20 mouse cellular contexts compared by ENCODE assay signal in the genomic region with DNA sequence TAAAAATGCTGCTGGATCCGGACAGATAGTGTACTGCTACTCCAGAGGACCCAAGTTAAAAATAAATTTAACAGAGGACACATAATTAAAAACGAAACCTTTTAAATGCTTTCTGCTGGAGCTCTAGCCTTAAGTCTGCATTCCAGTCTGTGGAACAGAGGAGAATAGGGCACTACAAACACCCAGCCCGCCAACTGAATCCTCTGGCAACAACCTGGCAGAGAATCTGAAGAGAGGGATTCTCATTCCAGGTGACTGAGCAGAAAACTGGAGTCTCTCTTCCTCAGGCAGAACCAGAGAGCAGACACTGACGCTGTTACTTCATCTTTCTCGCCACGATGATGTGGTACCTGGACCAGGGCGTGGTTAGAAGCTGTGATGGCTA.
"Had no signal": no experiment of that assay in that cellular context is flagged by ENCODE, and none has a peak within 500 bp of the region (broad histone marks: within the 10 kb centered on the region; RNA-seq: fewer than 3 reads in every experiment).

No protein-coding gene starts in this region.

- ATAC-seq: hindbrain, embryonic 16.5 days; inflammation-experienced regulatory T-cells, adult 6 months; intestine, embryonic 15.5 days; intestine, postnatal 0 days had no signal

- DNase-seq: gastrocnemius, postnatal 14 days; heart, adult 18-20 months; heart, postnatal 10 days; heart, postnatal 4 days; kidney, adult 18-20 months; kidney, adult 8-10 months; kidney, postnatal 10 days; kidney, postnatal 4 days; liver had no signal

- H3K4me3 ChIP-seq: heart, embryonic 10.5 days; heart, embryonic 12.5 days; hindbrain, embryonic 10.5 days; hindbrain, embryonic 12.5 days; intestine, embryonic 15.5 days; limb, embryonic 10.5 days; limb, embryonic 12.5 days had no signal

- H3K27ac ChIP-seq: heart, embryonic 10.5 days; hindbrain, embryonic 10.5 days; hindbrain, embryonic 12.5 days; hindbrain, embryonic 14.5 days; intestine, embryonic 15.5 days; limb, embryonic 10.5 days; limb, embryonic 12.5 days had no signal
